Mouse (Mus musculus) spleen, adult 12 weeks (tissue): ENCODE measurements around the gene Depp1.
"Not testable (repeated sequence)": the region's sequence is repeated elsewhere in the genome, so short reads cannot be mapped to it uniquely, and the experiment has no call there.

Source experiments
- DNase-seq: peaks from one replicate; pipeline ENCODE4 v3.0.0; 2022; ENCODE audit warnings: low spot score

The Depp1 gene

GRCm38 (mm10) chr6:116650406-116650805 is at the start of gene Depp1:
Gene Depp1, plus strand, starts transcription at chr6:116650609.
- DNase-seq = no peak

- not testable (repeated sequence) for DNase-seq
Observed at GRCm38 (mm10) chr6:116600969-116601368, 49.4 kb upstream of the Depp1 start.

- no peak for DNase-seq
Observed at GRCm38 (mm10) chr6:116607230-116607629, 43.2 kb upstream of the Depp1 start.

- DNase-seq = no peak
Observed at GRCm38 (mm10) chr6:116615719-116616118, 34.7 kb upstream of the Depp1 start.

- no peak for DNase-seq
Observed at GRCm38 (mm10) chr6:116618073-116618472, 32.3 kb upstream of the Depp1 start.

- no peak for DNase-seq
Observed at GRCm38 (mm10) chr6:116621318-116622023, 28.9 kb upstream of the Depp1 start.

GRCm38 (mm10) chr6:116626417-116626816 is 24.0 kb upstream of the Depp1 start:
- DNase-seq = not testable (repeated sequence)

- no peak for DNase-seq
Observed at GRCm38 (mm10) chr6:116628095-116628494, 22.3 kb upstream of the Depp1 start.

GRCm38 (mm10) chr6:116628539-116629171 is 21.8 kb upstream of the Depp1 start, which contains the start of gene Zfp422:
Gene Zfp422, minus strand, starts transcription at chr6:116628999.
- DNase-seq = peak; percentile 35

- DNase-seq = no peak
Observed at GRCm38 (mm10) chr6:116629766-116630165, 20.6 kb upstream of the Depp1 start.

- DNase-seq = peak; percentile 14
Observed at GRCm38 (mm10) chr6:116632129-116632528, 18.3 kb upstream of the Depp1 start.

- DNase-seq = no peak
Observed at GRCm38 (mm10) chr6:116633741-116634695, 16.4 kb upstream of the Depp1 start.

GRCm38 (mm10) chr6:116635251-116636180 is 14.9 kb upstream of the Depp1 start:
- no peak for DNase-seq

- DNase-seq = no peak
Observed at GRCm38 (mm10) chr6:116636581-116637235, 13.7 kb upstream of the Depp1 start.

- DNase-seq = no peak
Observed at GRCm38 (mm10) chr6:116637496-116637895, 12.9 kb upstream of the Depp1 start.

- DNase-seq = no peak
Observed at GRCm38 (mm10) chr6:116638871-116639270, 11.5 kb upstream of the Depp1 start.

- DNase-seq = no peak
Observed at GRCm38 (mm10) chr6:116639663-116640062, 10.7 kb upstream of the Depp1 start.

- DNase-seq = no peak
Observed at GRCm38 (mm10) chr6:116642942-116643341, 7.5 kb upstream of the Depp1 start.

GRCm38 (mm10) chr6:116643881-116644280 is 6.5 kb upstream of the Depp1 start:
- DNase-seq = no peak

- DNase-seq = no peak
Observed at GRCm38 (mm10) chr6:116644335-116644734, 6.1 kb upstream of the Depp1 start.

GRCm38 (mm10) chr6:116647763-116648162 is 2.6 kb upstream of the Depp1 start:
- DNase-seq = no peak
